Mouse (Mus musculus): ENCODE results near the gene Plcl1. TPM values are rescaled to one million over a fixed set of nuclear protein-coding genes. Genes with fewer than 3 reads are reported as not detected.

The Plcl1 gene
- polyA plus RNA-seq, 1 experiment: 5.5 TPM

GRCm38 (mm10) chr1:55617857-55618256, 212.1 kb downstream of the Plcl1 start:
- TF ChIP-seq POLR2A (IDR thresholded peaks at IDR 0.05; ENCODE audit: borderline replicate concordance, extremely low read depth, insufficient read depth, insufficient read length, poor library complexity, severe bottlenecking) (no peak), CTCF (IDR thresholded peaks at IDR 0.05; ENCODE audit: borderline replicate concordance, extremely low read depth, insufficient read depth, insufficient read length) (no peak)
- no peak for DNase-seq (ENCODE audit: low read depth)

- no peak for TF ChIP-seq CTCF (IDR thresholded peaks at IDR 0.05; ENCODE audit: borderline replicate concordance, extremely low read depth, insufficient read depth, insufficient read length)
- TF ChIP-seq POLR2A (IDR thresholded peaks at IDR 0.05; ENCODE audit: borderline replicate concordance, extremely low read depth, insufficient read depth, insufficient read length, poor library complexity, severe bottlenecking): no peak
- no peak for DNase-seq (ENCODE audit: low read depth)
These were observed 213.0 kb downstream of the Plcl1 start for GRCm38 (mm10) chr1:55618617-55619286.

GRCm38 (mm10) chr1:55631496-55631895, 225.8 kb downstream of the Plcl1 start:
- no peak for DNase-seq (ENCODE audit: low read depth)
- TF ChIP-seq CTCF (IDR thresholded peaks at IDR 0.05; ENCODE audit: borderline replicate concordance, extremely low read depth, insufficient read depth, insufficient read length) (no peak), POLR2A (IDR thresholded peaks at IDR 0.05; ENCODE audit: borderline replicate concordance, extremely low read depth, insufficient read depth, insufficient read length, poor library complexity, severe bottlenecking) (no peak)

GRCm38 (mm10) chr1:55632024-55632423, 226.3 kb downstream of the Plcl1 start:
- no peak for DNase-seq (ENCODE audit: low read depth)
- no peak for TF ChIP-seq CTCF (IDR thresholded peaks at IDR 0.05; ENCODE audit: borderline replicate concordance, extremely low read depth, insufficient read depth, insufficient read length)
- TF ChIP-seq POLR2A (IDR thresholded peaks at IDR 0.05; ENCODE audit: borderline replicate concordance, extremely low read depth, insufficient read depth, insufficient read length, poor library complexity, severe bottlenecking): no peak

GRCm38 (mm10) chr1:55633326-55633725, 227.6 kb downstream of the Plcl1 start:
- DNase-seq (ENCODE audit: low read depth): peak; percentile 53
- no peak for TF ChIP-seq POLR2A (IDR thresholded peaks at IDR 0.05; ENCODE audit: borderline replicate concordance, extremely low read depth, insufficient read depth, insufficient read length, poor library complexity, severe bottlenecking)

- no peak for TF ChIP-seq POLR2A (IDR thresholded peaks at IDR 0.05; ENCODE audit: borderline replicate concordance, extremely low read depth, insufficient read depth, insufficient read length, poor library complexity, severe bottlenecking)
- no peak for TF ChIP-seq CTCF (IDR thresholded peaks at IDR 0.05; ENCODE audit: borderline replicate concordance, extremely low read depth, insufficient read depth, insufficient read length)
- peak; percentile 91 for DNase-seq (ENCODE audit: low read depth)
These were observed 253.9 kb downstream of the Plcl1 start for GRCm38 (mm10) chr1:55659518-55660210.

- peak; percentile 57 for DNase-seq (ENCODE audit: low read depth)
- no peak for TF ChIP-seq POLR2A (IDR thresholded peaks at IDR 0.05; ENCODE audit: borderline replicate concordance, extremely low read depth, insufficient read depth, insufficient read length, poor library complexity, severe bottlenecking)
- no peak for TF ChIP-seq CTCF (IDR thresholded peaks at IDR 0.05; ENCODE audit: borderline replicate concordance, extremely low read depth, insufficient read depth, insufficient read length)
These were observed 255.7 kb downstream of the Plcl1 start for GRCm38 (mm10) chr1:55661381-55661780.

GRCm38 (mm10) chr1:55665137-55665827, 259.6 kb downstream of the Plcl1 start:
- peak; percentile 78 for DNase-seq (ENCODE audit: low read depth)
- TF ChIP-seq CTCF (IDR thresholded peaks at IDR 0.05; ENCODE audit: borderline replicate concordance, extremely low read depth, insufficient read depth, insufficient read length): no peak

GRCm38 (mm10) chr1:55665828-55666673, 260.3 kb downstream of the Plcl1 start:
- DNase-seq (ENCODE audit: low read depth): peak; percentile 95
- TF ChIP-seq POLR2A (IDR thresholded peaks at IDR 0.05; ENCODE audit: borderline replicate concordance, extremely low read depth, insufficient read depth, insufficient read length, poor library complexity, severe bottlenecking) (no peak), CTCF (IDR thresholded peaks at IDR 0.05; ENCODE audit: borderline replicate concordance, extremely low read depth, insufficient read depth, insufficient read length) (no peak)

GRCm38 (mm10) chr1:55666798-55667197, 261.1 kb downstream of the Plcl1 start:
- no peak for DNase-seq (ENCODE audit: low read depth)
- TF ChIP-seq CTCF (IDR thresholded peaks at IDR 0.05; ENCODE audit: borderline replicate concordance, extremely low read depth, insufficient read depth, insufficient read length) (no peak), POLR2A (IDR thresholded peaks at IDR 0.05; ENCODE audit: borderline replicate concordance, extremely low read depth, insufficient read depth, insufficient read length, poor library complexity, severe bottlenecking) (no peak)

Data from brain, embryonic 14.5 days (tissue).